Mouse (Mus musculus): ENCODE data around the gene Nek1. TPM values are rescaled to one million over a fixed set of nuclear protein-coding genes. Genes with fewer than 3 reads are reported as not detected.

The Nek1 gene
- polyA plus RNA-seq, 1 experiment from 2014 or later, result 30.4 TPM

DNA sequence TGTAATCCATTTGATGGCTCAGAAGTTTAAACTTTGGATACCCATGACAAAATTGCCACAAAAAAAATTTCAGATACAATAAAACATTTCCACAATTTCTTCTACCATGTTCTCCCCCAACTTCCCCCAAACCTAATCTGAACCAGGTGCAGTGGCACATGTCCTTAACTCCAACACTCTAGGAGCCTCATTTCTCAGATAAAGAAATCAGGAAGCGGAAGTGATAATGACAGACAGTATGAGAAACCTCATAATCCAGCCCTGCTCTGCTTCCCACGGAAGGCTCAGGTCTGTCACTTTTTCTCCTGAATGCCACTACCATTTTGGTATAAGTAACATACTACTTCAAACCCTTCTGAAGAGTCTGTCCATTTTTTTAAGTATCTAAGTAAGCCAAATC lies 29.1 kb upstream of the Nek1 start:
- ATAC-seq (ENCODE audit: low FRiP score) (no peak), DNase-seq (ENCODE audit: low spot score) (no peak)
- Histone ChIP-seq H3K4me3 (ENCODE audit: low read depth, low read length) (no peak overlapping the region), H3K27ac (ENCODE audit: low read depth, low read length) (no peak overlapping the region), H3K4me2 (replicated peaks; ENCODE audit: low read depth, low read length) (no peak overlapping the region), H3K9ac (ENCODE audit: low read depth, low read length) (no peak overlapping the region), H3K27me3 (ENCODE audit: control insufficient read depth, insufficient read depth, low read length) (no peaks in the 10 kb centered on the region), H3K36me3 (ENCODE audit: control insufficient read depth, insufficient read depth, low read length) (no peaks in the 10 kb centered on the region), H3K9me3 (ENCODE audit: control insufficient read depth, low read length) (no peaks in the 10 kb centered on the region), H3K4me1 (replicated peaks; ENCODE audit: control insufficient read depth, insufficient read depth, low read length) (no peaks in the 10 kb centered on the region)
- WGBS, result 75% methylated on average over 2 of the region's 2 CpGs

DNA sequence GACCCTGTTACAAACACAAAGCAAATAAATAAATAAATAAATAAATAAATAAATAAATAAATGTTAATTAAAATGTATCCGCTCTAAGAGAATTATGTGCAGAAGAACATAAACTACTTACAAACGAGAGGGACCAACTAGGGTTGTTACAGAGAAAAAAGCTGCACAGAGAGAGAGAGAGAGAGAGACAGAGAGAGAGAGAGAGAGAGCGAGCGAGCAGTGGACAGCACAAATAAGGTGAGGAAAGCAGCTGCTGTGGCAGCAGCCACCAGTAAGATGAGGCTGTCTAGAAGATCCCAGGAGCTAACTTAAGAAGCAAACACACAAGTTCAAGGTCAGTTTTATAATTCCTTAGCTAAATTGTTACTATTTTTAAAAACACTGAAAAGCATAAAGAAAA lies 28.5 kb upstream of the Nek1 start:
- no peak for DNase-seq (ENCODE audit: low spot score)
- no peak overlapping the region for H3K27ac ChIP-seq (ENCODE audit: low read depth, low read length)
- no peaks in the 10 kb centered on the region for H3K36me3 ChIP-seq (ENCODE audit: control insufficient read depth, insufficient read depth, low read length)
- no peak overlapping the region for H3K9ac ChIP-seq (ENCODE audit: low read depth, low read length)
- H3K9me3 ChIP-seq (ENCODE audit: control insufficient read depth, low read length), result no peaks in the 10 kb centered on the region
- ATAC-seq (ENCODE audit: low FRiP score), result no peak
- 93% methylated on average over 4 of the region's 4 CpGs for WGBS
- no peaks in the 10 kb centered on the region for H3K27me3 ChIP-seq (ENCODE audit: control insufficient read depth, insufficient read depth, low read length)
- H3K4me1 ChIP-seq (replicated peaks; ENCODE audit: control insufficient read depth, insufficient read depth, low read length), result no peaks in the 10 kb centered on the region
- no peak overlapping the region for H3K4me3 ChIP-seq (ENCODE audit: low read depth, low read length)
- no peak overlapping the region for H3K4me2 ChIP-seq (replicated peaks; ENCODE audit: low read depth, low read length)

DNA sequence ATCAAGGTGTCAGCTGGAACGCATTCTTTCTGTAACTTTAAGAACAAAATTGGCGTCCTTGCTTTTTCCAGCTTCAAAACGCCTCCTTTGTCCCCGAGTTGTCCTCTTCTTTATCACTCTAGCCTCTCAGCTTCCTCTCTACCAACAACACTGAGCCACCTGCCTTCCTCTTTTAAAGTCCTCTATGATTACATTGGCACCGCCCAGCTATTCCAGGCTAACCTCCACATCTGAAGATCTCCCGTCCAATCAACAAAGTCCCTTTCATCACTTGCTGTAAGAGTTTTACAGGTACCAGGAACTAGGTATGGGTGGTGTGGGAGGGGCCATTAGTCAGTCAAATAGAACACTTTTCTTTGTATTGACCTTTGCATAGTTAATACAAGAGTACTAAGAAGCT lies 27.7 kb upstream of the Nek1 start:
- H3K4me3 ChIP-seq (ENCODE audit: low read depth, low read length), result no peak overlapping the region
- ATAC-seq (ENCODE audit: low FRiP score) (no peak), DNase-seq (ENCODE audit: low spot score) (no peak)
- no peaks in the 10 kb centered on the region for H3K27me3 ChIP-seq (ENCODE audit: control insufficient read depth, insufficient read depth, low read length)
- H3K4me1 ChIP-seq (replicated peaks; ENCODE audit: control insufficient read depth, insufficient read depth, low read length), result no peaks in the 10 kb centered on the region
- no peak overlapping the region for H3K4me2 ChIP-seq (replicated peaks; ENCODE audit: low read depth, low read length)
- WGBS, result 70% methylated on average over 6 of the region's 6 CpGs
- no peaks in the 10 kb centered on the region for H3K36me3 ChIP-seq (ENCODE audit: control insufficient read depth, insufficient read depth, low read length)
- H3K9ac ChIP-seq (ENCODE audit: low read depth, low read length), result no peak overlapping the region
- no peak overlapping the region for H3K27ac ChIP-seq (ENCODE audit: low read depth, low read length)
- no peaks in the 10 kb centered on the region for H3K9me3 ChIP-seq (ENCODE audit: control insufficient read depth, low read length)

DNA sequence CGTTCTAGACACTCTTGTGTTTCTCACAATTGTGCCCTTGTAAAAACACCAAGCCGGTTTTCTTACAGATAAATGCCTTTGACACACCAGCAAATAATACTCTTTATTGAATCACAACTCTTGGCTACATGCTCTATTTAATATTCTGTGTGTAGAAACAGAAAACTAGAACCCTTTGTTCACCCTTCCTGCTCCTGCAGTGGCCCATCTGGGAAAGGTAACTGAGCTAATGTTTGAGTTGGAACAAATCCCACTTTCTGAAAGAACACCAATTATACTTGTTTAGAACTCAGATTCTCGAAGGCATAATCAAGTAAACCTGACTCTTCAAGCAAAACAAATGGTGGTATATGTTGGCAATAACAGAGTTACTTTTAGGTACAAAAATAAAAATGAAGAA lies 27.3 kb upstream of the Nek1 start:
- H3K9ac ChIP-seq (ENCODE audit: low read depth, low read length), result no peak overlapping the region
- ATAC-seq (ENCODE audit: low FRiP score) (no peak), DNase-seq (ENCODE audit: low spot score) (no peak)
- H3K27me3 ChIP-seq (ENCODE audit: control insufficient read depth, insufficient read depth, low read length), result no peaks in the 10 kb centered on the region
- H3K4me3 ChIP-seq (ENCODE audit: low read depth, low read length), result no peak overlapping the region
- H3K27ac ChIP-seq (ENCODE audit: low read depth, low read length), result no peak overlapping the region
- H3K4me1 ChIP-seq (replicated peaks; ENCODE audit: control insufficient read depth, insufficient read depth, low read length), result no peaks in the 10 kb centered on the region
- no peaks in the 10 kb centered on the region for H3K36me3 ChIP-seq (ENCODE audit: control insufficient read depth, insufficient read depth, low read length)
- 79% methylated on average over 3 of the region's 3 CpGs for WGBS
- no peak overlapping the region for H3K4me2 ChIP-seq (replicated peaks; ENCODE audit: low read depth, low read length)
- H3K9me3 ChIP-seq (ENCODE audit: control insufficient read depth, low read length), result no peaks in the 10 kb centered on the region

DNA sequence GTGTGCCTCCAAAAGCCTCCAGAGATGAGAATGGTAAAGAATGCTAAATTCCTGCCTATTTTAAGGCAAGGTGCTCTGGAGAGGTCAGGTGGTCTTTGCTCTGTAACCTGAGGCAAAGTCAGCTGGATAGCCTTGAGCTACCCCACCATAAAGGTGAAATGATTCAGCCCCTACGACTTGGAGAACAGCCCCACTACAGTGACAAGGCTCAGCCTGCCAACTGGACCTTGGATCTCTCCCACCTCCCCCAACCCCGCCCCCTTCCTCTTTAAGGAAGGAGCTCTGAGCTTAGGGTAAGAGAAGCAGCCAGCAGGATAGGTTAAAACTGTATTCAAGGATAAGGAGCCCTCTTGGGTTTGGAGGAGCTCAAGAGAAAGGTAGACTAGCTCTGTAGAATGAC lies 23.9 kb upstream of the Nek1 start:
- Histone ChIP-seq H3K9me3 (ENCODE audit: control insufficient read depth, low read length) (no peaks in the 10 kb centered on the region), H3K9ac (ENCODE audit: low read depth, low read length) (no peak overlapping the region), H3K4me2 (replicated peaks; ENCODE audit: low read depth, low read length) (no peak overlapping the region), H3K4me3 (ENCODE audit: low read depth, low read length) (no peak overlapping the region), H3K4me1 (replicated peaks; ENCODE audit: control insufficient read depth, insufficient read depth, low read length) (no peaks in the 10 kb centered on the region), H3K36me3 (ENCODE audit: control insufficient read depth, insufficient read depth, low read length) (no peaks in the 10 kb centered on the region), H3K27ac (ENCODE audit: low read depth, low read length) (no peak overlapping the region), H3K27me3 (ENCODE audit: control insufficient read depth, insufficient read depth, low read length) (no peaks in the 10 kb centered on the region)
- ATAC-seq (ENCODE audit: low FRiP score), result no peak
- 46% methylated on average over 2 of the region's 2 CpGs for WGBS
- DNase-seq (ENCODE audit: low spot score), result no peak

DNA sequence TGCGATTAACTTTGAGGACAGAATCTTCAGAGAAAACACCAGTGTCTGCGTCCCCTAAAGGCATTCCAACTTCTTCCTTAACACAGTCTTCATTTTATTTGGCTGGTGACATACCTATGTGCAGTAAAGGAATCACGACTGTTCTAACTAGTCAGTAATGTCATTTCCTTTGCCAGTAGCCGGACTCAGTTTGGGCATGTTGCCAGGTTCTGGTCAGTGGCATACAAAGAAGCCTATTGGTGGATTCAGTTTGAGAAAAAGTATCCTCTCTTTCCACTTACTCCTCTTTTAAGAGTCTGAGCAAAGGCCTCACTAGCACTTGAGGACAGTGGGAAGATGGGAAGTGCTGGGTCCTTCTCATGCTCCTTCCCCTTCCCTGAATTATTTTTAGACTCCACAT lies 21.2 kb upstream of the Nek1 start:
- H3K9ac ChIP-seq (ENCODE audit: low read depth, low read length), result no peak overlapping the region
- H3K9me3 ChIP-seq (ENCODE audit: control insufficient read depth, low read length), result no peaks in the 10 kb centered on the region
- no peak for ATAC-seq (ENCODE audit: low FRiP score)
- no peak overlapping the region for H3K27ac ChIP-seq (ENCODE audit: low read depth, low read length)
- DNase-seq (ENCODE audit: low spot score), result no peak
- H3K36me3 ChIP-seq (ENCODE audit: control insufficient read depth, insufficient read depth, low read length), result no peaks in the 10 kb centered on the region
- no peaks in the 10 kb centered on the region for H3K27me3 ChIP-seq (ENCODE audit: control insufficient read depth, insufficient read depth, low read length)
- no peak overlapping the region for H3K4me3 ChIP-seq (ENCODE audit: low read depth, low read length)
- WGBS, result 88% methylated on average over 4 of the region's 4 CpGs
- no peak overlapping the region for H3K4me2 ChIP-seq (replicated peaks; ENCODE audit: low read depth, low read length)
- no peaks in the 10 kb centered on the region for H3K4me1 ChIP-seq (replicated peaks; ENCODE audit: control insufficient read depth, insufficient read depth, low read length)

DNA sequence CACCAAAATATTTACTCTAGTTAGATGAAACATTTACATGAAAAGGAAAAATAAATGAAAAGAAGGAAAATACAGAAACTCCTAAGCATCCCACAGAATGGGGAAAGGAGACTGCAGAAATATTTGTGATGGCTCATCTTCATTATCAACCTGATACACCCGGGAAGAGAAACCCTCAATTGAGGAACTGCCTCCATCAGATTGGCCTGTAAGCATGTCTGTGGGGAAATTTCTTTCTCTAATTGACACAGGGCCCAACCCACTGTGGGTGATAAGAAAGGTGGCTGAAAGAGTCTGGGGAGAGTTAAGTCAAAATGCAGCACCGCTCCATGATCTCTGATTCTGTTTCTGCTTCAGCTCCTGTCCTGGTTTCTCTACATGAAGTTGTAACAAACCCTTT lies 19.5 kb upstream of the Nek1 start:
- H3K4me2 ChIP-seq (replicated peaks; ENCODE audit: low read depth, low read length), result no peak overlapping the region
- H3K9me3 ChIP-seq (ENCODE audit: control insufficient read depth, low read length), result no peaks in the 10 kb centered on the region
- DNase-seq (ENCODE audit: low spot score) (no peak), ATAC-seq (ENCODE audit: low FRiP score) (no peak)
- 82% methylated on average over 2 of the region's 2 CpGs for WGBS
- H3K9ac ChIP-seq (ENCODE audit: low read depth, low read length), result no peak overlapping the region
- H3K4me3 ChIP-seq (ENCODE audit: low read depth, low read length), result no peak overlapping the region
- no peaks in the 10 kb centered on the region for H3K4me1 ChIP-seq (replicated peaks; ENCODE audit: control insufficient read depth, insufficient read depth, low read length)
- H3K36me3 ChIP-seq (ENCODE audit: control insufficient read depth, insufficient read depth, low read length), result no peaks in the 10 kb centered on the region
- no peak overlapping the region for H3K27ac ChIP-seq (ENCODE audit: low read depth, low read length)
- no peaks in the 10 kb centered on the region for H3K27me3 ChIP-seq (ENCODE audit: control insufficient read depth, insufficient read depth, low read length)

DNA sequence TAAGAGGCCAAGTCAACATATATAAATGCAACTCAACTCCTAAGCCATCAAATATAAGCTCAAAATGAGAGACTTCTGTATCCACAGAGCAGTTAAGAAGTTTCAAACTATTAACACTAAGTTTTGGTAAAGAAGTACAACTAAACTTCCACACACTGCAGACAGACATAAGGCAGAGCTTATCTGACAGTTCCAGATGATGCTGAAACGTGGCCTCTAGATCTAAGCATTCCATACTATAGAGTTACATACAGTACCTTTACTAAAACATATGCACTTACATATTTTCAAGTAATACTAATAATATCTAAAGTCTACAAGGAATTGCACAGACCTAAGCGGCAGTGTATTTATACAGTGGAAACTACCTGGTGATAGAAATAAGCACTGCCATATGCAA lies 18.2 kb upstream of the Nek1 start:
- Histone ChIP-seq H3K36me3 (ENCODE audit: control insufficient read depth, insufficient read depth, low read length) (no peaks in the 10 kb centered on the region), H3K9ac (ENCODE audit: low read depth, low read length) (no peak overlapping the region), H3K4me3 (ENCODE audit: low read depth, low read length) (no peak overlapping the region), H3K27ac (ENCODE audit: low read depth, low read length) (no peak overlapping the region), H3K9me3 (ENCODE audit: control insufficient read depth, low read length) (no peaks in the 10 kb centered on the region), H3K27me3 (ENCODE audit: control insufficient read depth, insufficient read depth, low read length) (no peaks in the 10 kb centered on the region), H3K4me1 (replicated peaks; ENCODE audit: control insufficient read depth, insufficient read depth, low read length) (no peaks in the 10 kb centered on the region), H3K4me2 (replicated peaks; ENCODE audit: low read depth, low read length) (no peak overlapping the region)
- DNase-seq (ENCODE audit: low spot score) (no peak), ATAC-seq (ENCODE audit: low FRiP score) (no peak)
- 87% methylated on average over 2 of the region's 2 CpGs for WGBS

DNA sequence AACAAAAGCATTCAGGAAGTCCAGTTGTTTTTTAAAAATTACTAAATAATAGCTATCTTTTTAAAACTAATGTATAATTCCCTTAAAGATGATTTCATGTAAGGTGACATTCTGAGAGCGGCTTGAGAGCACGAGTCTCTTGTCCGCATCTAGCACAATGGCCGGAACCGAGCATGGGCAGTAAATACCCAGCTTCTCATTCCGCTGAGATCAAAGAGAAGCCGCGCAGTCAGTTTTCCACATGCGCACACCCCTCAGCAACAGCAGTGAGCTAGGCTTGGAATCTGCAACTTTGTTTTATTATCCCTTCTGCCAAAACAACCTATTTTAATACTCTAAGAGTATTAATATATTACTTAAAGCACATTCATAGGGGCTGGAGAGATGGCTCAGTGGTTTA lies 16.2 kb upstream of the Nek1 start:
- 85% methylated on average over 9 of the region's 9 CpGs for WGBS
- Histone ChIP-seq H3K4me3 (ENCODE audit: low read depth, low read length) (no peak overlapping the region), H3K27me3 (ENCODE audit: control insufficient read depth, insufficient read depth, low read length) (no peaks in the 10 kb centered on the region), H3K4me1 (replicated peaks; ENCODE audit: control insufficient read depth, insufficient read depth, low read length) (no peaks in the 10 kb centered on the region), H3K27ac (ENCODE audit: low read depth, low read length) (no peak overlapping the region), H3K9me3 (ENCODE audit: control insufficient read depth, low read length) (no peaks in the 10 kb centered on the region), H3K4me2 (replicated peaks; ENCODE audit: low read depth, low read length) (no peak overlapping the region), H3K9ac (ENCODE audit: low read depth, low read length) (no peak overlapping the region), H3K36me3 (ENCODE audit: control insufficient read depth, insufficient read depth, low read length) (no peaks in the 10 kb centered on the region)
- DNase-seq (ENCODE audit: low spot score), result no peak
- ATAC-seq (ENCODE audit: low FRiP score), result no peak

Measured in hindbrain, embryonic 11.5 days (tissue).